Mouse (Mus musculus) naive thymus-derived CD4-positive, alpha-beta T cell, adult 2 months (primary cell): ENCODE results near the gene Leng8.
"Not testable (repeated sequence)": the region's sequence is repeated elsewhere in the genome, so short reads cannot be mapped to it uniquely, and the experiment has no call there.

Experiments
- DNase-seq: peaks from one replicate; pipeline ENCODE4 v3.0.0-alpha.2; 2011; ENCODE audit warnings: low read depth

Gene Leng8

GRCm38 (mm10) chr7:4147371-4147770 lies 10.5 kb downstream of the Leng8 start:
- DNase-seq, result no peak

DNA sequence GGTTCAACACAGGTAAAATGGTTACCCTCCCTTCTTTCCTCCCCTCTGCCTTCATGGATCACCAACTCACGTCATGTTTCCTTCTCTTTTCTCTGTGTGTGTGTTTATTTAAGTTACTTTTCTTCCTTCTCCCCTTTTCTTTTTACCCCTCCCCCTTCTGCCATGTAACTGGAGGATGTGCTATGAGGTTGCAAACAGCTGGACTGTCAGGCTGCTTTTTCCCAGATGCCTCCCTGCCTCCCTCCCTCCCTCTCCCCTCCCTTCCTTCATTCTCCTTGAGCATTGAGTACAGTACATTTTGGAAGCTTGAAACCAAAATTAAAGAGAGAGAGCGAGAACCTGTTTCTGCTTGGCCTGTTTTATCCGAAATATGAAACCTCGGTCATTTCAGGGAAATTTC lies 11.0 kb downstream of the Leng8 start:
- no peak for DNase-seq

DNA sequence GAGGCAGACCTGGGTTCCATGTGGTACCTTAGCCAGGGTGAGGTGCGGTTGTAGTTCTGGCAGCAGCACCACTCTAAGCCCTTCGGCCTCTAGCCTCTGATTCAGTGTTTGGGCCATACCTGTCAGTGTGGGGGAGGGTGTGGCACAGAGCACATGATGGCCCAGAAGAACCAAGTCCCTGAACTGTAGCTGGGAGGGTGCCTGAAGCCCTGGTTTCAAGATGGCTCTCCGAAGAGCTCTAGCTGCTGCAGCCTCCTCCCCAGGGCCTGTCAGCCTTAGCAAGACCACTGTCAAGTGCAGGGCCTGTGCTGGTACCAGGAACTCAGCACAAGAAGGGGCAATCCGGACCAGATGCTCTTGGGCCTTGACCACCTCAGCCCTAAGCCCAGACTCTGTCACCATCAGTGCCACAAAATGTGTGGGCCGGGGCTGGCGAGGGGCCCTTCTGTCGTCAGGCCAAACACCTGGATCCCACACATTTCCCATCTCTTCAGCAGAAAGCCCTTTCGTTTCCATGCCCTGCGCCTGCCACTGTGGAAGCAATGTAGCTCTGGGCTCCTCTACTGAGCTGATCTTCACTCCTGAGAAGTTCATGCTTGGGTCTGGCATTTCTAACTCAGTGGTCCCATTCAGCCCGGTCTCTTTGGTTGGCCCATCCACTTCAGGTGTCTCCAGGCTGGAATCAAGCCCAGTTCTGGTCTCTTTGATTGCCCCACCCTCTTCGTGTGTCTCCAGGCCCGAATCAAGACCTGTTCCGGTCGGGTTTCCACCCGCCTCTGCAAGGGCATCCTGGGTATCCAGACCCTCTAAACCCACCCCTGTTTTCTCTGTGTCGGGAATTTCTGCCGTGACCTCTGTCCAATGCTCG lies 11.7 kb downstream of the Leng8 start:
- DNase-seq, result no peak

- peak; percentile 88 for DNase-seq
Observed at GRCm38 (mm10) chr7:4149209-4150054, 12.6 kb downstream of the Leng8 start.

- DNase-seq, result no peak
Observed at GRCm38 (mm10) chr7:4150059-4150541, 13.3 kb downstream of the Leng8 start, which contains the start of gene Leng9. Gene Leng9 (minus strand): TSS chr7:4150374.

DNA sequence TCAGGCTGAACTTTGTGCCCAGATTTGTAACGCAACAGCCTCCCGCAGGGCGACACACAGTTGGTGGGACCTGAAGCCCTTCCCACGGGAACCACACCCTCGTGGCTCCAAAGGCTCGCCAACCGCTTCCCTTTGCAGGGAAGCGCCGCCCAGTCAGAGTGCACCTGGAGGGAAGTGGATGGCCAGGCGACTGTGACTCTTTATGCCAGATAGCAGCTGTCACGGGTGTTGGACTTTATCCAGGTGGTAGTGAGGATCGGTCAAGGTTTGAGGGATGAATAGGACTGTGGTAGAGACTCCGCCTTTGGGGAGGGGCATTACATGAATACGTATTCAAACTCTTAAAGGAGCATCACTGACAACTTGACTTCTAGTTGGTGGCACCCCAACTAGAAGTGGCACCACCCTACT lies 14.0 kb downstream of the Leng8 start:
- peak; percentile 47 for DNase-seq

- no peak for DNase-seq
Observed at GRCm38 (mm10) chr7:4151241-4151640, 14.4 kb downstream of the Leng8 start.

- DNase-seq, result no peak
Observed at GRCm38 (mm10) chr7:4154356-4154755, 17.5 kb downstream of the Leng8 start.

- no peak for DNase-seq
Observed at GRCm38 (mm10) chr7:4154976-4155375, 18.1 kb downstream of the Leng8 start.

DNA sequence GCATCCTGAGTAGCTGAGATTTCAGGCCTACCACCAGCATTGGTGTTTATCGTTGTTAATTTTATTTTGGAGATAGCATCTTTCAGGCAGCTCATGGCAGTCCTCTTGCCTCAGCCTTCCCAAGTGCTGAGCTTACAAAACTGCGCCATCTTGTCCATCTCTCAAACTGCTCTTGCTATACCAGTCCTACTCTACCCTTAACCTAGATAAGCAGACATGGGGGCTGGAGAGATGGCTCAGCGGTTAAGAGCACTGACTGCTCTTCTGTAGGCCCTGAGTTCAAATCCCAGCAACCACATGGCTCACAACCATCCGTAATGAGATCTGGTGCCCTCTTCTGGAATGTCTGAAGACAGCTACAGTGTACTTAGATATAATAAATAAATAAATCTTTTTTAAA lies 24.8 kb downstream of the Leng8 start:
- not testable (repeated sequence) for DNase-seq

DNA sequence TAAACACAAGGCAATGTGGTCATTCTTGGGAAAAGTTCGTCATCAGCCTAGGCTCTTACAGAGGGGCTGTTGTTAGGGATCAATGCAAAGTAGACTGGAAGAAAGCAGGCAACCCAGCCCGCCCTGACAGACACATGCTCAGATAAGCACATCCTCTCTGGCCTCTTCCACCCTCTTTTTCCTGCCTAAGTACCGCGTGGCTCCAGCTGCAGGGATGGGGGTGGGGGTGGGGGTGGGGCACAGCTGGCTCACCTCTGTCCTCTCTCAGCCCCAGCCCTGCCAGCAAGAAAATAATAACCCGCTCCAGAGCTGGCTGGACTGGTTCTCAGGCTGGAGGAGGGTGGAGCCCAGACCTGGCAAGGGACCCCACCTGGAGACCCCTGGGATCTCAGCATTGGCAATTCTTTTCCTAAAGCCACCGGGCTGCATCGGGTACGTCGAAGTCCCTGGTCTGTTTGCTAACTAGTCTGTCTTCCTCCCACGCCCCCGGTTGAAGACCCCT lies 26.8 kb downstream of the Leng8 start:
- no peak for DNase-seq

- no peak for DNase-seq
Observed at GRCm38 (mm10) chr7:4164090-4164910, 27.5 kb downstream of the Leng8 start, which contains the start of gene Cdc42ep5. Gene Cdc42ep5 (minus strand): TSS chr7:4164860.

DNA sequence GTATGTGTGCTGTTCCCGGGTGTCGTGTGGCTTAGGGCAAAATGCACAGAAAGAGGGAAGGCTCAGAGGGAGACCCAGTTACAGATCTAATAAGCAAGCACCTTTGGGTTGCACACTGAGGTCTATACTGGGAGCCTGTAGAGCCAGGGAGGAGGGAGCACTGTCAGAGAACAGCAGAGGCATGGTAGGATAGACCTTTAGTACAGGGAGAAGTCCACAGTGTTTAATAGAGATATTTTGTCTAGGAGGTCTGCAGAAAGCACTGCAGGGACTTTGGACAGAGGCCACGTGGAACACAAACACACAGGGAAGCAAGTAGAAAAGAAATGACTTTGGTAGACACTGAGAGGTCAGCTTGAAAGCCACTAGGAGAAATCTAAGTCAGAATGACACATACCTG lies 28.4 kb downstream of the Leng8 start:
- no peak for DNase-seq

DNA sequence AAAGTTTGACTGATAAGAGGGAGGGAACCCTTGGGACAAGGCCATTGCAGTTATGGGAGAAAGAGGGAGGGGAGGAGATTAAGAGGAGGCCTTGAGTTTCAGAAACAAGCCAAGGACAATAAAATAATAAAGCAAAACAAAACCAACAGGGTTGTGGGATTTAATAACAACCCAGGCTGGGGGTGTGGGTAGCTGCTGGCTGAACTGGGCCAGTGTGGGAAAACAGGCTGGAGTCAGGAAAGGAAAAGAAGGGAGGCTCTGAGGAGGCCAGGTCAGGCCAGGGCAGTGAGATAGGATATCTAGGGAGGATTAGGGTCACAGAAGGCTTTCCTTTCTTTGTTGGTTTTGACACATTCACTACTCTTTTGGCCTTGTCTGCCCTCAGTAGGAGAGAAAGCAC lies 30.3 kb downstream of the Leng8 start:
- no peak for DNase-seq

DNA sequence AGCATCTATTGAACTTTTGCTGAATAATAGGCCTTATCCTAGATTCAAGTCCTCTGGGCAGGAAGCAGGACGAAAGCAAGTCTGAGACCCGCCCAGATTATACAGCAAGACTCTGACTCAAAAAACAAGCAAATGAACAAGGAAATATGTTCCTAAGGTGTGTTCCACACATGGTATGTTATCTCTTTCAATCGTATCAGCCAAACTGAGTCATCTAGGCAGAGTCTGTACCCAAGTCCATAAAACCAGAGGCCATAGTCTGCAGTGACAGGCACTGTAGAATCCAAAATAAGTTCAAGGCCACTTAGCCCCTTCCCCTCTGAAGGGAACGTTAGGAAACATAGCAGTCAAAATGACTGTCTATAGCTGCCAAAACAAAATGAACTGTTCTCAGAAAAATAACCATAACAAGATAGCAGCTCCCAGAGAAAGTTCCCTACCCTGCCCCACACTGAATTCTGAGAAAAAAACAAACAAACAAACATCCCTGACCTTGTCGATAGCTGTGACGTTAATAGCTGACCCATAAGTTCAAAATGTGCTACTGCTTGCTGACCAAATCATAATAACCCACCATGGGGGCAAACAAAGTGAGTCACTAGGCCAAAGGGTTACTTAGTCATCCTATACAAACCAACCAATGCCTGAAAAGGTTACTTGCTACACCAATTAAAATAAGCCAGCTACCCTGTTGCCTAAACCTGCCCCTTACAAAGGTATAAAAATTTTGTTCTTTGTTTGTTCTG lies 33.5 kb downstream of the Leng8 start:
- no peak for DNase-seq

GRCm38 (mm10) chr7:4178438-4178837 lies 41.6 kb downstream of the Leng8 start:
- DNase-seq, result no peak
